Mouse (Mus musculus): ENCODE data around the gene Armc7. TPM values are rescaled to one million over a fixed set of nuclear protein-coding genes. Genes with fewer than 3 reads are reported as not detected.

Gene Armc7
- polyA plus RNA-seq, 1 experiment = 0.73 TPM

DNA sequence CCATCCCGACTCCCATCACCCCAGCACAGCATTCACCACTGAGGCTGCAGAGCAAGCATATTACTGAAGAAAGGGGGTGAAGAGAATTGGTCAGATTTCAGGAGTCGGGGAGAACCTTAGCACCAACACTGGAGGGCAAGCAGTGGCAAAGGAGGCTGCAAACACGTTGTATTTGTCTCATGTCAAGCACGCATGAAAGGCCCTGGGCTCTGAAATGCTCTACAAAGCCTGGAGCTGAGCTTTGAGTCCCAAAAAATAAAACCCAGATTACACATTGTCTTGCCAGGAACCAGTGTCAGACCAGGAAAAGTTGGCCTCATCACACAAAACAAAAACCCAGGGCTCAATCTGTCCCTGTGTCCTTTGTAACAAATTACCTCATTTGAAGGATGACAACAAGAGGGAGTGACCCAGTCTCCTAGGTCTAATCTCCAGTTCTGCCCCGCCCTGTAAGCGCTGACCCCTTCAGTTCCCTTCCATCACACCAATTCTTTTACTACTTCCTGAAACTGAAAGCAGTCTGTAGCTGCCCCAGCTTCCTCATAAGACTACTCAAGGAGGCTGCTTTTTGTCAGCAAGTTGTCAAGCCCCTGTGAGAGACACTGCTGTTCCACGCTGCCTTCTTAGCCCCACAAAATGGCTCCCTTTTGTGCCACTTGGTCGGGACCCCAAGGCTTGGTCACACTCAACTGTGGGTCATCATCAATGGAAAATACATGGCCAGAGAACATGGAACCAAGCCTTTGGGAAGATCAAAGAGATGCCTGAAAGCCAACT lies 37.1 kb downstream of the Armc7 start:
- peaks cover 72% of the 10 kb centered on the region for H3K4me1 ChIP-seq (ENCODE audit: control insufficient read depth)
- TF ChIP-seq TAL1 (IDR thresholded peaks at IDR 0.05; ENCODE audit: low read length) (no peak), GATA1 (IDR thresholded peaks at IDR 0.05; ENCODE audit: low read length) (no peak)
- H3K4me3 ChIP-seq (replicated peaks) = peak overlapping the region; percentile 85
- no peaks in the 10 kb centered on the region for H3K27me3 ChIP-seq (ENCODE audit: control insufficient read depth)
- no peaks in the 10 kb centered on the region for H3K9me3 ChIP-seq (ENCODE audit: control insufficient read depth, low read length)
- H3K36me3 ChIP-seq (ENCODE audit: control insufficient read depth) = peaks cover 24% of the 10 kb centered on the region

DNA sequence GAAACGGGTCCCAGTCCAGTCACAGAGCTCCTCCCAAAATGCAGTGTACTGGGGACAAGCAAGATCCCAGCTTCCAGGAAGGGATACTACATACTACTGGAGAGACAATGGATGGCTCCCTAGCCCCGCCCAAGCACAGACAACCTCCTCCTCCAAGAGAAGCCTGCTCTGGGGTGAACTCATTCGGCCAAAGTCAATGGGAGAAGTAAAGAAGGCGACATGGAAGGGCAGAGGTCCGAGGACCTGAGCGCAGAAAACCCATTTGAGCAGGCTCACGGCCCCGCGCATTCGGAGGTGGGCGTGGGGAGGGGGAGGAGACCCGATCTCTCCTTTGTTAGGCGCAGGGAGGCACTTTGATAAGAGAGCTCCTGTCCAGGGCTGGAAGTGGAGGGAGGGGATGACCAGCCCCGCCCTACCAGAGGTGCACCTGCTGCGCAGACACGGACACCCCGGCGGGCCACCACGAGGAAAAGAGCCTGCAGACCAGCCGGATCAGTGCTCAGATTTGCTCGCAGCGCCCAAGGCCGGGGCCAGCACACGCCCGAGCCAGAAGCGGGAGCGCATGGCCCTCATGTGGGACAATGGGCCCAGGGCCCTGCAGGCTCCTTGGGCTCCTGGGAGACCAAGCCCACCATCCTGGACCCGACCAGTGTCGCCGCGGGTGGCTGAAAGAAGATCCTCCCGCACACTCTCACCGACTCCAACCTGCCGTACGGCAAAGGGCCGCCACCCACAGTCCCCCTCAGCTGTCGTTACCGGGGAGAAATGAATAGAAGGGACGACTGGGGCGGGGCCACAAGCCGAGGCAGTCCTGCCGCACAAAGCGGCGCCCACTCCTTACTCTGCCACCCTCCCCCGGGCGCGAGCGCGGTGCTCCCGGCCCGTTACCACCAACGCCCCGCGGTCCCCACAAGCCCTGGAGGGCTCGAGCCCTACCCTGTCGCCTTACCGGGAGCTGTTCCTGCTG lies 38.1 kb downstream of the Armc7 start:
- peak overlapping the region; percentile 85 for H3K4me3 ChIP-seq (replicated peaks)
- peaks cover 62% of the 10 kb centered on the region for H3K4me1 ChIP-seq (ENCODE audit: control insufficient read depth)
- no peaks in the 10 kb centered on the region for H3K9me3 ChIP-seq (ENCODE audit: control insufficient read depth, low read length)
- H3K27me3 ChIP-seq (ENCODE audit: control insufficient read depth) = no peaks in the 10 kb centered on the region
- peaks cover 15% of the 10 kb centered on the region for H3K36me3 ChIP-seq (ENCODE audit: control insufficient read depth)
- TF ChIP-seq TAL1 (IDR thresholded peaks at IDR 0.05; ENCODE audit: low read length) (no peak), GATA1 (IDR thresholded peaks at IDR 0.05; ENCODE audit: low read length) (no peak)

DNA sequence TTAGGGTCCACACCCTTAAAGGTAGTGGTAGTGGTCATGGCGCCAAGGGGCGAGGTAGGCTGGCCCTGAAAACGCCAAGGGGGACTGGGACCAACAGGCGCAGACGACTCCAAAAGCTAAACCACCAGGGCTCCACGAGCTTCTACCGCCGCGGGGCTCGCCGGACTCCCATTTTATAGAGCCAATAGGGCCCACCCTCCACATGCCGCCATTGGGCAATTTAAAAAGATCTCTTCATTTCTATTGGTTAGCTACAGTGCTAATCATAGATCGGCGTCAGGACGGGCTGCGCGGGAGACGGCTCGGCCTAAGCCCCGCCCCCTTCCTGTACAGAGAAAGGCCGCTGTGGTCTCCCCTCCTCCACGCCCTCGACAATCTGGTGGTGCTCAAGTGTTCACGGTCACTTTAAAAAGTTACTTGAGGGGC lies 38.8 kb downstream of the Armc7 start, which contains the start of gene Jpt1:
TSS of gene Jpt1 (minus strand) at position 150 of the 426 bp plus-strand sequence.
- Histone ChIP-seq H3K27me3 (ENCODE audit: control insufficient read depth) (no peaks in the 10 kb centered on the region), H3K4me1 (ENCODE audit: control insufficient read depth) (peaks cover 56% of the 10 kb centered on the region), H3K36me3 (ENCODE audit: control insufficient read depth) (peaks cover 10% of the 10 kb centered on the region), H3K4me3 (replicated peaks) (peak within 1 kb of the TSS; percentile 85), H3K9me3 (ENCODE audit: control insufficient read depth, low read length) (no peaks in the 10 kb centered on the region)
- TF ChIP-seq TAL1 (IDR thresholded peaks at IDR 0.05; ENCODE audit: low read length) (no peak), GATA1 (IDR thresholded peaks at IDR 0.05; ENCODE audit: low read length) (no peak)

DNA sequence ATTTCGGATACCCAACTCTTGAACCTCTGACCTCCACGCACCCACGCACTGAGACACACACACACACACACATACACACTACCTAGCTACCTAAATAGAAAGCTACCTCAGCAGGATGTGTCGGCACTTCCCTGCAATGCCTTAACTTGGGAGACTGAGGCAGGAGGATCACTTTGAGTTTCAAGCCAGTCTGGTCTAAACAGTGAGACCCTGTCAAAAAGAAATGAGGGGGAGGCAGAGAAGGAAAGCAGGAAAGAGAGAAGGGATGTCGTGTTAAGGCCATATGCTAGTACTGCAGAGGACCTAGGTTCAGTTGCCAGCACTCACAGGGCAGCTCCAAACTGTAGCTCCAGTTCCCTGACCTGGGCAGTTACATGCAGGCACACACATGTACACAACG lies 39.6 kb downstream of the Armc7 start:
- no peaks in the 10 kb centered on the region for H3K27me3 ChIP-seq (ENCODE audit: control insufficient read depth)
- H3K4me3 ChIP-seq (replicated peaks) = peak overlapping the region; percentile 0
- TF ChIP-seq TAL1 (IDR thresholded peaks at IDR 0.05; ENCODE audit: low read length) (no peak), GATA1 (IDR thresholded peaks at IDR 0.05; ENCODE audit: low read length) (no peak)
- no peaks in the 10 kb centered on the region for H3K9me3 ChIP-seq (ENCODE audit: control insufficient read depth, low read length)
- H3K36me3 ChIP-seq (ENCODE audit: control insufficient read depth) = peaks cover 5% of the 10 kb centered on the region
- peaks cover 49% of the 10 kb centered on the region for H3K4me1 ChIP-seq (ENCODE audit: control insufficient read depth)

DNA sequence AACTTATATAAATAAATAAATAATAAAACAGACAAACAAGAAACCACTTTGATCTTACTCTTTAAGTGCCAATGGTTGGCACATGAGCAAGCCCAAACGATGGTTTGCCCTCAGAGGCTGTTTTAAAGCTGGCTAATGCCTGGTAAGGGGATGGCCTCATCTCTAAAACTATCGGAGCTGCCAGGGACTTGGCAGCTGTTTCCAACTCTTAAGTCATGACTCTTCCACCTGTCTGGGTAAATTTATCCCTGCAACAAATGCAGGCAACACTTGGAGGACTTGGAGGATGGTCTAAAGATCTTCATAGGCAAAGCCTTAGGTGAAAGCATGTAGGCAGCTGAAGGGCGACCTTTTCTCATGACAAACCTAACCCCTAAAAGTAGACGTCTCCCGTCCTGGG lies 41.5 kb downstream of the Armc7 start:
- no peaks in the 10 kb centered on the region for H3K27me3 ChIP-seq (ENCODE audit: control insufficient read depth)
- H3K36me3 ChIP-seq (ENCODE audit: control insufficient read depth) = peaks cover 11% of the 10 kb centered on the region
- TF ChIP-seq GATA1 (IDR thresholded peaks at IDR 0.05; ENCODE audit: low read length) (no peak), TAL1 (IDR thresholded peaks at IDR 0.05; ENCODE audit: low read length) (no peak)
- H3K4me1 ChIP-seq (ENCODE audit: control insufficient read depth) = peaks cover 30% of the 10 kb centered on the region
- H3K4me3 ChIP-seq (replicated peaks) = no peak overlapping the region
- no peaks in the 10 kb centered on the region for H3K9me3 ChIP-seq (ENCODE audit: control insufficient read depth, low read length)

DNA sequence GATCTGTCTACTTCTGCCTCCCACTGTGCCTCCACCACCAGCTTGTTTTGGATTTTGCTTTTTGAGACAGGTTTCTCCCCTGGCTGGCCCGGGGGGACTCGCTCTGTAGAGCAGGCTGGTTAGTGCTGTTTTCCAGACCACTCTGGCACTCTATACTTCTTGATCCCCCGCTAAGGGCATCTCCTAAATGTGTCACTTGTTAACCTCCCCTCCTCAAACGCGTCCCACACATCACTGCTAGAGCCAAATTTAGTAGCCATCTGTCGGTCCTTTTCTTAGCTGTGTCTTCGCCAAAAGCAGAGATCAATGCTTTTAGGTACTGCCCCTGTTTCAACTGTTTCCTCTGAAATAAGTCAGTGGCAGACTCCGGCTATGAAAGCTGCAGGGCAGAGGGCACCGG lies 43.2 kb downstream of the Armc7 start:
- H3K27me3 ChIP-seq (ENCODE audit: control insufficient read depth) = no peaks in the 10 kb centered on the region
- TF ChIP-seq GATA1 (IDR thresholded peaks at IDR 0.05; ENCODE audit: low read length) (no peak), TAL1 (IDR thresholded peaks at IDR 0.05; ENCODE audit: low read length) (no peak)
- H3K4me1 ChIP-seq (ENCODE audit: control insufficient read depth) = peaks cover 13% of the 10 kb centered on the region
- H3K9me3 ChIP-seq (ENCODE audit: control insufficient read depth, low read length) = no peaks in the 10 kb centered on the region
- peaks cover 20% of the 10 kb centered on the region for H3K36me3 ChIP-seq (ENCODE audit: control insufficient read depth)
- no peak overlapping the region for H3K4me3 ChIP-seq (replicated peaks)

DNA sequence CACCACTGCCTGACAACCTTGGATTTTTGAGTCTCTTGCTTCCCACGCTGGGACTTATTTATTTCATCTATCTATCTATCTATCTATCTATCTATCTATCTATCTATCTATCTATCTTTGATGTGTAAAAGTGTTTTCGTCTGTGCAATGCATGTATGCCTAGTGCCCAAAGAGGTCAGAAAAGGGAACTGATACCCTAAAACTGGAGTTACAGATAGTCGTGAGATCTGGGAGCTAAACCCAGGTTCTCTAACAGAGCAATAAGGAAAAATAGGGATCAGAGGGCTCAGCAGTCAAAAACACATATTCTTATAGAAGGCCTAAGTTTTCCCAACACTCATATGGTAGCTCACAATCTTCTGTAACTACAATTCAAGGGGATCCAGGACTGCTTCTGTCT lies 44.1 kb downstream of the Armc7 start:
- H3K4me1 ChIP-seq (ENCODE audit: control insufficient read depth) = peaks cover 6% of the 10 kb centered on the region
- no peaks in the 10 kb centered on the region for H3K9me3 ChIP-seq (ENCODE audit: control insufficient read depth, low read length)
- no peak for TF ChIP-seq GATA1 (IDR thresholded peaks at IDR 0.05; ENCODE audit: low read length)
- TF ChIP-seq TAL1 (IDR thresholded peaks at IDR 0.05; ENCODE audit: low read length) = no peak
- peaks cover 29% of the 10 kb centered on the region for H3K36me3 ChIP-seq (ENCODE audit: control insufficient read depth)
- H3K4me3 ChIP-seq (replicated peaks) = no peak overlapping the region
- no peaks in the 10 kb centered on the region for H3K27me3 ChIP-seq (ENCODE audit: control insufficient read depth)

DNA sequence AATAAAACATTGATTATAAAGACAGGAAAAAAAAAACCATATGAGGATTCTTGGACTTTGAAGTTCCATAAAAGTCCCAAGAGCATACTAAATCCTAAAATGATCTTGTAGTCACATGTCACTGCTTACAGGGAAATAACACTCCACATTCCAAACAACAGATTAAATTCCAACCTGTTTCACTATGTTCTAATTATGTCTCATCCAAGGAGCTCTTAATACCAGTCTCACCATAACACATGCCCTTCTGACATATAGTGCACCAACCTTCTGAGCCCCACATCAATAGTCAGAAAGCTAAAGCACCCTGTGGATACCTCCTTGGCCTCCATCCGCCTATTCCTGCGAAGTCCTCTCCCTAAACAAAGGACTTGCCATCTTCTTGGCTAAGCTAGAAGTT lies 44.8 kb downstream of the Armc7 start:
- Histone ChIP-seq H3K4me3 (replicated peaks) (no peak overlapping the region), H3K9me3 (ENCODE audit: control insufficient read depth, low read length) (no peaks in the 10 kb centered on the region), H3K4me1 (ENCODE audit: control insufficient read depth) (peaks cover 1% of the 10 kb centered on the region), H3K27me3 (ENCODE audit: control insufficient read depth) (no peaks in the 10 kb centered on the region), H3K36me3 (ENCODE audit: control insufficient read depth) (peaks cover 35% of the 10 kb centered on the region)
- TF ChIP-seq GATA1 (IDR thresholded peaks at IDR 0.05; ENCODE audit: low read length) = no peak
- TF ChIP-seq TAL1 (IDR thresholded peaks at IDR 0.05; ENCODE audit: low read length) = no peak

DNA sequence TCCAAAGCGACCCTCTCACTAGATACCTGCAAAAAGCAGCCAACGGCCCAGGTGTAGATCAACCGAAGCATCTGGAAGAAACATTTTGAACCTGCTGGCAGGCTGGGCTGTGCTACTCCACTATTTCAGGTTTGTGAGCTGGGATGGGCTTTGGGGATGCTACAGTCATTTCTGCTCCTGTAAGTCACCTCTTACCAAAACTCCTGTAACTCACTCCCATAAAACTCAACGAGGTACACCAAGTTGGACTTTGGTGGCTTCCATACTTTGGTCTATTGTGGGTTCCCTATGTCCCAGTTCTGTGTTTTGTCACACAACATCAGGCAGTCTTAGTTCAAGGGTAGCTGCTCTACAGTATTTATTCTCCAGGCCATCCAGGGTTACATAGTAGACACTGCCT lies 45.6 kb downstream of the Armc7 start:
- no peak overlapping the region for H3K4me3 ChIP-seq (replicated peaks)
- no peaks in the 10 kb centered on the region; the same call in 1 of the 2 replicates for H3K4me1 ChIP-seq (ENCODE audit: control insufficient read depth)
- no peak for TF ChIP-seq GATA1 (IDR thresholded peaks at IDR 0.05; ENCODE audit: low read length)
- TF ChIP-seq TAL1 (IDR thresholded peaks at IDR 0.05; ENCODE audit: low read length) = no peak
- H3K36me3 ChIP-seq (ENCODE audit: control insufficient read depth) = peaks cover 44% of the 10 kb centered on the region
- H3K9me3 ChIP-seq (ENCODE audit: control insufficient read depth, low read length) = no peaks in the 10 kb centered on the region
- no peaks in the 10 kb centered on the region for H3K27me3 ChIP-seq (ENCODE audit: control insufficient read depth)
